Mouse (Mus musculus) heart, adult 2 months (tissue): ENCODE data around the gene Serpina3k.

Experiments used
- CTCF ChIP-seq: fragments of 200-600 bp; IDR thresholded peaks from 2 replicates; pipeline ENCODE4 v1.8.1; 2022; ENCODE audit warnings: antibody characterized with exemption, mild to moderate bottlenecking, moderate library complexity
- POLR2A ChIP-seq: fragments of 200-500 bp; IDR thresholded peaks from 2 replicates; pipeline ENCODE4 v1.6.1; 2011; ENCODE audit warnings: mild to moderate bottlenecking, low read depth, low read length, control low read depth; ENCODE audit not compliant: insufficient read depth

GRCm38 (mm10) chr12:104347091-104347490 is 8.8 kb downstream of the Serpina3k start:
- TF ChIP-seq CTCF (no peak), POLR2A (no peak)
